Mouse (Mus musculus): ENCODE results near the gene Ndufb5. TPM values are rescaled to one million over a fixed set of nuclear protein-coding genes. Genes with fewer than 3 reads are reported as not detected.
"Not testable (repeated sequence)": the region's sequence is repeated elsewhere in the genome, so short reads cannot be mapped to it uniquely, and the experiment has no call there.

Gene Ndufb5
- total RNA-seq (2017), result 91.5 to 116 TPM (median 116 TPM) in 3 replicates

GRCm38 (mm10) chr3:32736244-32737171 is at the start of gene Ndufb5:
Ndufb5 (plus strand) TSS chr3:32736990.
- peak; percentile 97 for ATAC-seq (replicated peaks; ENCODE audit: insufficient number of reproducible peaks, low FRiP score, low TSS enrichment, poor library complexity, severe bottlenecking)

GRCm38 (mm10) chr3:32687156-32687555 is 49.6 kb upstream of the Ndufb5 start:
- no peak for ATAC-seq (replicated peaks; ENCODE audit: insufficient number of reproducible peaks, low FRiP score, low TSS enrichment, poor library complexity, severe bottlenecking)

DNA sequence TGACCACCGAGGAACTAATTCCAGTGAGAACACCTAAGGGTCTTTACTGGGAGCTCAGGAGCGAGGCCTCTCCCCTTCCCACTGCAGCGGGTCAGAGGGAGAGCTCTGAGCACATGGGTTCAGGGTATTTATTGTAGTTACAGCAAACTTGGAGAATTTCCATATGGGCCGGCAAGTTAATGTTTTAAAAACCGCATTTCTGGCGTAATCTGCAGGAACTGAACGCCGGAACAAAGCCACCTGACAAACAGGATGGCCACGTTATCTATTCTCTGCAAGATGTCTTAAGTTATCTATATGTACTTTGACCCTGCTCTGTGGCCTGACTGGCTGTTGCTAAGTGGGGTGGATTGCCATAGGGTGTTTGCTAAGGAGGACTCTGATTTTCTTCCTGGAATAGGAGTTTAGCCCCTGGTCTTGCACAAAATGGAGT is 47.2 kb upstream of the Ndufb5 start:
- no peak for ATAC-seq (replicated peaks; ENCODE audit: insufficient number of reproducible peaks, low FRiP score, low TSS enrichment, poor library complexity, severe bottlenecking)

DNA sequence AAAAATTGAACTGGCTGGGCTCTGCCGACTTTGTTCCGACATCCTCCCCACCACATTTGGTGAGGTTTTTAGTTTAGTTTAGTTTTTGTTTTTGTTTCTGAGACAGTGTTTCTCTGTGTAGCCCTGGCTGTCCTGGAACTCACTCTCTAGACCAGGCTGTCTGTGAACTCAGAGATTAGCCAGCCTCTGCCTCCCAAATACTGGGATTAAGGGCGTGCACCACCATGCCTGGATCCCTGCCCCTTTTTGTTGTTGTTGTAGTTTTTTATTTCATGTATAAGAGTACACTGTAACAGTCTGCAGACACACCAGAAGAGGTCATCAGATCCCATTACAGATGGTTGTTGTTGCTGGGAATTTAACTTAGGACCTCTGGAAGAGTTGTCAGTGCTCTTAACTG is 46.8 kb upstream of the Ndufb5 start:
- ATAC-seq (replicated peaks; ENCODE audit: insufficient number of reproducible peaks, low FRiP score, low TSS enrichment, poor library complexity, severe bottlenecking), result no peak

GRCm38 (mm10) chr3:32690901-32691300 is 45.9 kb upstream of the Ndufb5 start:
- ATAC-seq (replicated peaks; ENCODE audit: insufficient number of reproducible peaks, low FRiP score, low TSS enrichment, poor library complexity, severe bottlenecking), result no peak

DNA sequence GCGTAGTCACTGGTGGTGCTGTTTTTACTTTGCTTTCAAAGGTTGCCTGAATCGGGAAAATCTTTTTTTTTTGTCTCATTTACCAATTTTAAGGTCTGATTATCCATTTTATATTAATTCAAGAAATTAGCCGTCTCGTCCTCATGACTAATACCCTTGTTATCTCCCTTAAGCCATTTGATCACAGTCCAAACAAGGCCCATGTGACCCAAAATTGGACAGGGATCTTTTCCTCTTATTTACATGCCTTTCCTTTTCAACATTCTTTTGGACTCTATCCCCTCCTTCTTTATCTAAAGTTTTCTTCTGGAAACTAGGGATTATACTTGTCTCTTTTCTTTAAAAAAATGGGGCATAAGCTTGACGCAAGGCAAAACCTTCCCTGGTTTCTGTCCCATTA is 44.9 kb upstream of the Ndufb5 start:
- ATAC-seq (replicated peaks; ENCODE audit: insufficient number of reproducible peaks, low FRiP score, low TSS enrichment, poor library complexity, severe bottlenecking), result no peak

DNA sequence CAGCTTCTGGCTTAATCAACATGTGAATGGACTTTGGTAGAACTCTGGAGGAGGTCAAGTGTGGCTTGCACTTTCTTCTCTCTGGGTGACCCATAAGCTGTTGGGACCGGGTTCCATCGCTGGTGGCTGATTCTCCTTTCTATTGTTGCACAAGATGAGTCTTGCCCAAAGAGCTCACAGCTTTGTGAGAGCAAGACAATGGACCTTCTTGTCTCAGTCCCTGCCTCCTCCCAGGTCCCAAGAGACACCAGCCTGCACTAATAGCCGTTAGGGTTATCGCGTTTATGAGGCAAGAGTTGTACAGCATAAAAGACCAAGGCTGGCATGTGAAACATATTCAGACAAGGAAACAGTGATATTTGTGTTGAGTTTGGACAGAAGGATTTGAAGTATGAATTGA is 42.6 kb upstream of the Ndufb5 start:
- ATAC-seq (replicated peaks; ENCODE audit: insufficient number of reproducible peaks, low FRiP score, low TSS enrichment, poor library complexity, severe bottlenecking), result no peak

DNA sequence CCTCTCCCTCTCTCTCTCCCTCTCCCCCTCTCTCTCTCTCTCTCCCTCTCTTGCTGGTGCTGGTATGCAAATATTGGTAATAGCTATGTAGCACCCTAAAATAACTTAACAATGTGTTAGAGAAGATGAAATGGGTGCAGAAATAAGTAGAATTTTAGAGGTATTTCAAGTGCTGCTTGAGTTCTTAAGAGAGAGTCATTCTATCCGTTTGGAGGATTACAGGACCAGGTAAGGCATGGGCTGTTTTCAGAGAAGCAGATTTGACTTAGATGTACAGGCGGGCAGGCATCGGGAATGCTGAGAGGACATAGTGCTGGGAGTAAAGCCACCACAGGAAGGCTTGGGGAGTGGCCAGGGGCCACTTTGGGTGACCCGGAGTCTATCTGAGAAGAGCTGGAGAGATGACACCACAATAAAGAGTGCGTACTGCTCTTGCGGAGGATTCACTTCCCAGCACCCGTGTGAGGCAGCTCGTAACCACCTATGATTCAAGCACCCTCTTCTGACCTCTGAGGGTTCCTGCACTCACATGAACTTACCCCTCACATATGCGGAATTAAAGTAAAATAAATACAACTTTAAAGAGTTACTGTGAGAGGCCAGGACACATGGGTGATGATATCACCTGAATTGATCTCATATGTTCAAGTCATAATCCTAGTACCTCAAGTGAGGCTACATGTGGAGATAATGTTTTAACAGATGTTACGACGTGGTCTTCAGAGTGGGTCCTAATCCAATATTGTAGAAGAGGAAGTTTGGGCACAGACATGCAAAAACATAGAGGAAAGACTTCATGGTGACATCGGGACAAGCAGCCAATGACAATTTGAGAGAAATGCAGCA is 41.8 kb upstream of the Ndufb5 start:
- no peak for ATAC-seq (replicated peaks; ENCODE audit: insufficient number of reproducible peaks, low FRiP score, low TSS enrichment, poor library complexity, severe bottlenecking)

DNA sequence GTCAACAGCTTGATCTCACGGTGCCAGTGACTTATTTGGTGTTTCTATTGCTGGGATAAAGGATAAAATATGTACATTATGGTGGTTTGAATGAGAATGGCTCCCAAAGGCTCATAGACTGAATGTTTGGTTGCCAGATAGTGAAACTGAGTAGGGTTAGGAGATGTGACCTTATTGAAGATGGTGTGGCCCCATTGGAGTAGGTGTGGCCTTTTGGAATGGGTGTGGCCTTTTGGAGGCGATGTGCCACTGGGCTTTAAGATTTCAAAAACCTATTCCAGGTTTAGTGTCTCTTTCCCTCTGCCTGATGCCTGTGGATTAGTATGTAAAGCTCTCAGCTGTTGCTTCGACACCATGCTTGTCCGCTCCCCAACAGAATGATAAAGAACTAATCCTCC is 41.2 kb upstream of the Ndufb5 start:
- no peak for ATAC-seq (replicated peaks; ENCODE audit: insufficient number of reproducible peaks, low FRiP score, low TSS enrichment, poor library complexity, severe bottlenecking)

GRCm38 (mm10) chr3:32698228-32698863 is 38.4 kb upstream of the Ndufb5 start:
- peak; percentile 70 for ATAC-seq (replicated peaks; ENCODE audit: insufficient number of reproducible peaks, low FRiP score, low TSS enrichment, poor library complexity, severe bottlenecking)

- ATAC-seq (replicated peaks; ENCODE audit: insufficient number of reproducible peaks, low FRiP score, low TSS enrichment, poor library complexity, severe bottlenecking), result not testable (repeated sequence)
Measured at GRCm38 (mm10) chr3:32704021-32704420, 32.8 kb upstream of the Ndufb5 start.

DNA sequence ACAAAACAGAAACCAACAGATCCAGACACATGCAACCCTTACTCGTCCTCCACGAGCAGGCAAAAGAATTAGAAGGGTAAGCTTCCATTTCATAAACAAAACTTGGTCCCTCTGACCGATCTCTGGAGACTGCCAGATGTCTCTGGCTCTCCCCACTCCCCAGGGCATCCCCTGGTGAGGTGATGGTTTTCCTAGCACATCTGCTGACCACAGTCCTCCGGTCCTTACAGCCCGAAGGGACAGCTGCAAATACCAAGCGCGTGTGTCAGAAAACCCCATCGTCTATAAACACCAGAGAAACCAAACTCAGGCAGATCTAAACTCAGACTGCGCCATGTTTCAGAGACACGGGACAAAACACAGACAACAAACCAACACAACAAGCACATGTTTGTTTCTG is 32.2 kb upstream of the Ndufb5 start:
- ATAC-seq (replicated peaks; ENCODE audit: insufficient number of reproducible peaks, low FRiP score, low TSS enrichment, poor library complexity, severe bottlenecking), result not testable (repeated sequence)

DNA sequence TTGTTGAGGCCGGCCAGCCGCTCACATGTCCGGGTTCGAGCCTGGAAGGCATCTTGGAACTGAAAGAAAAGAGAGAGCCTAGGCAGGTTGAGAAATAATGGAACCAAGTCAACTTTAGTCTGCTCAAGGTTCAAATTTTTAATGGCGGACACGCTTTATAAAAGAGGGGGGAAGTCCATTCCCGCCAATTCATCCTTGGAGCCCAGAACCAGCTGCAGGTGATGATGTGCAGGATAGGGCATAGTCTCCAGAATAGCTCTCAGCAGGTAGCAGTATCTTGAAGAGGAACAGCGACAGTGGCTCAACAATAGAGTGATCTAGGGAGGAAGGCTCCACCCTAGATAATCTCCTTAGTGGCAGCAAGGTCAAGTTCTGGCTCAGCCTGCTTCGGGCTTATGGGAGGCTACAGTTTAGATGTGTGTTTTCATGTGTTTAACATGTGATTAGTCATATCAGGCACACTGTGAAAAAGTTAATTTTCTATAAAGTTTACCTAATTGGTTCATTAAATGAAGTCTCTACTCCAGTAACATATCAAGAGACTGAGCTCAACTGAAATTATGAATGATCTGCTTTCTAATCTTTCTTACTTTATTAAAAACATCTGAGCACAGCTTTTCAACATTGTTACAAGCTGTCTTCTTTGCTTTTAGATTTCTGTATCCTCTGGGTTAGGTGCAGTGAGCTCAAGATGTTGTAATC is 31.0 kb upstream of the Ndufb5 start, which contains the start of gene Actl6a:
Actl6a (plus strand) TSS at position 652 of the 702 bp plus-strand sequence.
- not testable (repeated sequence) for ATAC-seq (replicated peaks; ENCODE audit: insufficient number of reproducible peaks, low FRiP score, low TSS enrichment, poor library complexity, severe bottlenecking)

- no peak for ATAC-seq (replicated peaks; ENCODE audit: insufficient number of reproducible peaks, low FRiP score, low TSS enrichment, poor library complexity, severe bottlenecking)
Measured at GRCm38 (mm10) chr3:32708052-32708367, 28.8 kb upstream of the Ndufb5 start.

DNA sequence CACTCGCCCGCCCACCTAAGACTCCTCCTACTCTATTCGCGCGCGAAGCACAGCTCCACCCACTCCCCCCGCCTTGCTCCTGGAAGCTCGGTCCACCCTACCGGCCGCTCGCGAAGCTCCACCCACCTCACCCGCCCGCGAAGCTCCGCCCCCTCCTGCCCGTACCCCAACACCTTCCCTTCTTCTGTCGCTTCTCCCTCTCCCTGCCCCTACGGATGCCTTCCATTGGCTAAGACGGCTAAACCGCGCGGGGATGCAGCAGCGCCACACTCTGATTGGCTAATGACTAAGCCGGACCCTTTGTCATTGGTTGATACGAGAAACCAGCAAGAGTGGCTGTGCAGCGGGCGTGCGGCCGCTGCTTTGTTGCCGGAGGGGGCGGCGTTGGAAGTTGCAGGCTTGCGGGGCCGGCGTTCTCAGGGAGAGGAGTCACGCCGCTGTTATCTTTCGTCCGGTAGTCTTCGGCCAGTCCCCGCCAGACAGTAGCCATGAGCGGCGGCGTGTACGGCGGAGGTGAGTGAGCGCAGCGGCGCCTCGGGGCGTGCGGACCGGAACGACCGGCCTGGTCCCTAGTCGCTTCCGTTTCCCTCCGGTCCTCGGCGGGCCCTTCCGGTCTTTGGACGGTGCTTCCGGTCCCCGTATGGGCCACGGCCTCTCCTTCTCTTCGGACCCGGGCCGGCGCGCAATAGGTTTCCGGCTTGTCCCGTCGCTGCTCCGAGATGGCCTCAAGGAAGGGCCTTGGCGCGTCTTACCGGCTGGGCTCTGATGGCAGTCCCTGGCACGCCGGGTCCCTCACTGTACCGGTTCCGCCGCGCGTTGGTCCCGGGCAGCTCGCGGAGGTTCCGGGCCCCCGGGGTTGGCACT is 28.2 kb upstream of the Ndufb5 start:
- ATAC-seq (replicated peaks; ENCODE audit: insufficient number of reproducible peaks, low FRiP score, low TSS enrichment, poor library complexity, severe bottlenecking), result peak; percentile 99

DNA sequence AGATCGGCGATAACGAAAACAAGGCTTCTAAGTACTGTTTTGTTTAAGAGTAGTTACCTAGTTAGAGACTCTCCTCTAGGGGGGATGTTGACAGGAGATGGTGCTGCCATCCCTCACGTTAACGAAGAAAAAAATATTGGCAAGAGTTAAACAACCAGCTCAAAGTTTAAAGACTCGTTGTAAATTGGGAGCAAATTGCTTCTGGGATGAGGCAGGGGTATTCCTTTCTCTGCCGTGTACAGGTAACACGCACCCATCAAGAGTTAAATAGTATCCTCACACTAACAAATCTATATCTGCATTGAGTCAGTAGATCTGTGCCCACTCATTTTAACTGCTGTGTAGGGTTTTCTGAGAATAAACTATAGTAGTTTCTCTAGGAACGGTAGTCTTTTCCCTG is 27.4 kb upstream of the Ndufb5 start:
- ATAC-seq (replicated peaks; ENCODE audit: insufficient number of reproducible peaks, low FRiP score, low TSS enrichment, poor library complexity, severe bottlenecking), result no peak

GRCm38 (mm10) chr3:32713711-32714110 is 23.1 kb upstream of the Ndufb5 start:
- ATAC-seq (replicated peaks; ENCODE audit: insufficient number of reproducible peaks, low FRiP score, low TSS enrichment, poor library complexity, severe bottlenecking), result no peak

DNA sequence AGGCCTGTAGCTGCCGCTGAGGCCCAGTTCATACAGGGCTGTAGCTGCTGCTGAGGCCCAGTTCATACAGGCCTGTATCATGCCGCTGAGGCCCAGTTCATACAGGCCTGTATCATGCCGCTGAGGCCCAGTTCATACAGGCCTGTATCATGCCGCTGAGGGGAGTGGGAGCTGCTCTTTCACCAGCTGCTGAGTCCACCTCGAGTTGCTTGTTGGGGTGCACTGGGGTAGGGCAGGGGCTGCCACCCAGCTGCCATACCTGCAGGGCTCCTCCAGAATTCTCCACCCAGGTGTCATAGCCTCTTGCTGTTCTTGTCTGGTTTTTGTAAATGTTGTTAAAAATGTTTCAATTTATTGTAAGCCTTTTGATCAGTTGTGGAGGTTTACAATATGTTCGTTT is 19.4 kb upstream of the Ndufb5 start:
- not testable (repeated sequence) for ATAC-seq (replicated peaks; ENCODE audit: insufficient number of reproducible peaks, low FRiP score, low TSS enrichment, poor library complexity, severe bottlenecking)
